Mouse (Mus musculus) brain, adult 2 months (tissue): ENCODE measurements around the gene Hus1b.

Experiments used
- DNase-seq: peaks from one replicate; pipeline ENCODE4 v3.0.0; 2011; ENCODE audit warnings: low read depth, low spot score

The Hus1b gene

GRCm38 (mm10) chr13:30947540-30947939, at the start of gene Hus1b:
Hus1b (minus strand) TSS chr13:30947759.
- no peak for DNase-seq

- DNase-seq = no peak
Measured at GRCm38 (mm10) chr13:30994249-30994858, 46.8 kb upstream of the Hus1b start.

GRCm38 (mm10) chr13:30993819-30994218, 46.3 kb upstream of the Hus1b start:
- peak; percentile 86 for DNase-seq

GRCm38 (mm10) chr13:30990233-30990632, 42.7 kb upstream of the Hus1b start:
- no peak for DNase-seq

GRCm38 (mm10) chr13:30989710-30990109, 42.2 kb upstream of the Hus1b start:
- no peak for DNase-seq

- no peak for DNase-seq
Measured at GRCm38 (mm10) chr13:30987686-30988085, 40.1 kb upstream of the Hus1b start.

GRCm38 (mm10) chr13:30986934-30987455, 39.4 kb upstream of the Hus1b start:
- peak; percentile 16 for DNase-seq

- DNase-seq = peak; percentile 85
Measured at GRCm38 (mm10) chr13:30985598-30986466, 38.3 kb upstream of the Hus1b start.

GRCm38 (mm10) chr13:30985275-30985597, 37.7 kb upstream of the Hus1b start:
- DNase-seq = no peak

GRCm38 (mm10) chr13:30981666-30982065, 34.1 kb upstream of the Hus1b start:
- peak; percentile 31 for DNase-seq

GRCm38 (mm10) chr13:30978224-30978623, 30.7 kb upstream of the Hus1b start:
- DNase-seq = peak; percentile 45

GRCm38 (mm10) chr13:30976536-30977084, 29.1 kb upstream of the Hus1b start:
- peak; percentile 27 for DNase-seq

- no peak for DNase-seq
Measured at GRCm38 (mm10) chr13:30974247-30974630, 26.7 kb upstream of the Hus1b start.

- peak; percentile 95 for DNase-seq
Measured at GRCm38 (mm10) chr13:30973501-30974246, 26.1 kb upstream of the Hus1b start, which contains the start of the genes Exoc2 and Gm5447. Exoc2 (minus strand) TSS chr13:30974093. Gm5447 (plus strand) TSS chr13:30974204.

GRCm38 (mm10) chr13:30972102-30972501, 24.5 kb upstream of the Hus1b start:
- DNase-seq = no peak

GRCm38 (mm10) chr13:30971047-30971446, 23.5 kb upstream of the Hus1b start:
- DNase-seq = no peak

- DNase-seq = peak; percentile 63
Measured at GRCm38 (mm10) chr13:30968311-30968710, 20.8 kb upstream of the Hus1b start.

GRCm38 (mm10) chr13:30966507-30966911, 18.9 kb upstream of the Hus1b start:
- peak; percentile 17 for DNase-seq

- DNase-seq = no peak
Measured at GRCm38 (mm10) chr13:30961932-30962331, 14.4 kb upstream of the Hus1b start.

GRCm38 (mm10) chr13:30960714-30961113, 13.2 kb upstream of the Hus1b start:
- no peak for DNase-seq

- DNase-seq = no peak
Measured at GRCm38 (mm10) chr13:30953580-30953979, 6.0 kb upstream of the Hus1b start.

GRCm38 (mm10) chr13:30952044-30952443, 4.5 kb upstream of the Hus1b start:
- DNase-seq = no peak
